Mouse (Mus musculus): ENCODE measurements around the gene Sec24c.
"Not testable (repeated sequence)": the region's sequence is repeated elsewhere in the genome, so short reads cannot be mapped to it uniquely, and the experiment has no call there.

DNA sequence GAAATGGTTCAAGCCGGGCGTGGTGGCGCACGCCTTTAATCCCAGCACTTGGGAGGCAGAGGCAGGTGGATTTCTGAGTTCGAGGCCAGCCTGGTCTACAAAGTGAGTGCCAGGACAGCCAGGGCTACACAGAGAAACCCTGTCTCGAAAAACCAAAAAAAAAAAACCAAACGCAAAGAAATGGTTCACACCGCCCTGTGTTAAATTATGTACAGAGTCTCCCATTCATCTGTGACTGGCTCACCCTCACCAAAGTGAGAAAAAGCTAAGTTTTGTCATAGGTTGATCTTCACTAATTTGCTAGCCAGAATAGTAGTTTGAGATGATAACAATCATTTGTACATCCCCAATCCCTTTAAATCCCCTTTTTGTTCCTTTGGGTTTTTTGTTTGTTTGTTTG, 29.4 kb downstream of the Sec24c start:
- not testable (repeated sequence) for TF ChIP-seq GATA1, TAL1 (IDR thresholded peaks at IDR 0.05; ENCODE audit: low read length)
